Mouse (Mus musculus): ENCODE measurements around the gene Nhsl2. TPM values are rescaled to one million over a fixed set of nuclear protein-coding genes. Genes with fewer than 3 reads are reported as not detected.

Nhsl2 gene
- polyA plus RNA-seq, 1 experiment from 2014 or later = 1.6 TPM

- no peaks in the 10 kb centered on the region for H3K4me1 ChIP-seq (replicated peaks)
- H3K9me3 ChIP-seq (replicated peaks) = no peaks in the 10 kb centered on the region
- H3K4me3 ChIP-seq (replicated peaks) = no peak overlapping the region
- 24% methylated on average over 9 of the region's 9 CpGs for WGBS (ENCODE audit: insufficient replicate concordance)
- no peak; the same call in 1 of the 2 replicates for ATAC-seq (ENCODE audit: insufficient read depth)
- no peak overlapping the region for H3K9ac ChIP-seq
- H3K4me2 ChIP-seq = no peak overlapping the region
- H3K27ac ChIP-seq (replicated peaks) = no peak overlapping the region
- peaks cover 16% of the 10 kb centered on the region for H3K27me3 ChIP-seq
- no peaks in the 10 kb centered on the region for H3K36me3 ChIP-seq (replicated peaks)
These were observed 168.2 kb downstream of the Nhsl2 start for GRCm38 (mm10) chrX:102017213-102017923.

GRCm38 (mm10) chrX:102018890-102019289 lies 169.7 kb downstream of the Nhsl2 start:
- ATAC-seq (ENCODE audit: insufficient read depth) = no peak
- Histone ChIP-seq H3K4me2 (no peak overlapping the region), H3K27ac (replicated peaks) (no peak overlapping the region), H3K4me3 (replicated peaks) (no peak overlapping the region), H3K4me1 (replicated peaks) (no peaks in the 10 kb centered on the region), H3K36me3 (replicated peaks) (no peaks in the 10 kb centered on the region), H3K9me3 (replicated peaks) (no peaks in the 10 kb centered on the region), H3K9ac (no peak overlapping the region), H3K27me3 (peaks cover 24% of the 10 kb centered on the region; the same call in 1 of the 2 replicates)
- WGBS (ENCODE audit: insufficient replicate concordance) = 37% methylated on average over 3 of the region's 3 CpGs

- no peak overlapping the region for H3K4me2 ChIP-seq
- no peaks in the 10 kb centered on the region for H3K9me3 ChIP-seq (replicated peaks)
- no peaks in the 10 kb centered on the region for H3K36me3 ChIP-seq (replicated peaks)
- H3K27me3 ChIP-seq = peaks cover 25% of the 10 kb centered on the region; the same call in 1 of the 2 replicates
- whole genome bisulfite sequencing (ENCODE audit: insufficient replicate concordance) = 58% methylated on average over 7 of the region's 7 CpGs
- H3K27ac ChIP-seq (replicated peaks) = no peak overlapping the region
- H3K9ac ChIP-seq = no peak overlapping the region
- no peaks in the 10 kb centered on the region for H3K4me1 ChIP-seq (replicated peaks)
- H3K4me3 ChIP-seq (replicated peaks) = no peak overlapping the region
- no peak for ATAC-seq (ENCODE audit: insufficient read depth)
These were observed 170.5 kb downstream of the Nhsl2 start for GRCm38 (mm10) chrX:102019471-102020240.

GRCm38 (mm10) chrX:102024976-102025375 lies 175.8 kb downstream of the Nhsl2 start:
- Histone ChIP-seq H3K9me3 (replicated peaks) (no peaks in the 10 kb centered on the region), H3K4me2 (no peak overlapping the region), H3K9ac (no peak overlapping the region), H3K4me3 (replicated peaks) (no peak overlapping the region), H3K27me3 (peaks cover 21% of the 10 kb centered on the region; the same call in 1 of the 2 replicates), H3K4me1 (replicated peaks) (no peaks in the 10 kb centered on the region), H3K36me3 (replicated peaks) (no peaks in the 10 kb centered on the region), H3K27ac (replicated peaks) (no peak overlapping the region)
- no peak for ATAC-seq (ENCODE audit: insufficient read depth)
- WGBS (ENCODE audit: insufficient replicate concordance) = 44% methylated on average over 3 of the region's 3 CpGs

- no peak for ATAC-seq (ENCODE audit: insufficient read depth)
- no peak overlapping the region for H3K4me3 ChIP-seq (replicated peaks)
- WGBS (ENCODE audit: insufficient replicate concordance) = 27% methylated on average over 6 of the region's 6 CpGs
- H3K27me3 ChIP-seq = peaks cover 3% of the 10 kb centered on the region; the same call in 1 of the 2 replicates
- H3K9me3 ChIP-seq (replicated peaks) = no peaks in the 10 kb centered on the region
- H3K27ac ChIP-seq (replicated peaks) = no peak overlapping the region
- H3K36me3 ChIP-seq (replicated peaks) = no peaks in the 10 kb centered on the region
- no peak overlapping the region for H3K9ac ChIP-seq
- H3K4me1 ChIP-seq (replicated peaks) = peaks cover 5% of the 10 kb centered on the region; the same call in 1 of the 2 replicates
- H3K4me2 ChIP-seq = no peak overlapping the region
These were observed 182.7 kb downstream of the Nhsl2 start for GRCm38 (mm10) chrX:102031851-102032250.

- H3K36me3 ChIP-seq (replicated peaks) = no peaks in the 10 kb centered on the region
- no peak for ATAC-seq (ENCODE audit: insufficient read depth)
- H3K27me3 ChIP-seq = peaks cover 3% of the 10 kb centered on the region; the same call in 1 of the 2 replicates
- no peaks in the 10 kb centered on the region for H3K9me3 ChIP-seq (replicated peaks)
- 78% methylated on average over 8 of the region's 8 CpGs for WGBS (ENCODE audit: insufficient replicate concordance)
- no peak overlapping the region for H3K9ac ChIP-seq
- no peak overlapping the region for H3K27ac ChIP-seq (replicated peaks)
- H3K4me3 ChIP-seq (replicated peaks) = no peak overlapping the region
- H3K4me1 ChIP-seq (replicated peaks) = peaks cover 5% of the 10 kb centered on the region; the same call in 1 of the 2 replicates
- H3K4me2 ChIP-seq = no peak overlapping the region
These were observed 183.2 kb downstream of the Nhsl2 start for GRCm38 (mm10) chrX:102032431-102032830.

GRCm38 (mm10) chrX:102033566-102033965 lies 184.4 kb downstream of the Nhsl2 start:
- Histone ChIP-seq H3K4me1 (replicated peaks) (peaks cover 5% of the 10 kb centered on the region; the same call in 1 of the 2 replicates), H3K9ac (no peak overlapping the region), H3K4me3 (replicated peaks) (no peak overlapping the region), H3K4me2 (no peak overlapping the region), H3K27ac (replicated peaks) (no peak overlapping the region), H3K27me3 (peaks cover 3% of the 10 kb centered on the region; the same call in 1 of the 2 replicates), H3K9me3 (replicated peaks) (no peaks in the 10 kb centered on the region), H3K36me3 (replicated peaks) (no peaks in the 10 kb centered on the region)
- WGBS (ENCODE audit: insufficient replicate concordance) = 54% methylated on average over 2 of the region's 2 CpGs
- ATAC-seq (ENCODE audit: insufficient read depth) = no peak

GRCm38 (mm10) chrX:102035671-102036070 lies 186.5 kb downstream of the Nhsl2 start:
- Histone ChIP-seq H3K27ac (replicated peaks) (no peak overlapping the region), H3K4me3 (replicated peaks) (no peak overlapping the region), H3K36me3 (replicated peaks) (no peaks in the 10 kb centered on the region), H3K4me2 (no peak overlapping the region), H3K9me3 (replicated peaks) (no peaks in the 10 kb centered on the region), H3K27me3 (no peaks in the 10 kb centered on the region), H3K9ac (no peak overlapping the region), H3K4me1 (replicated peaks) (peaks cover 5% of the 10 kb centered on the region; the same call in 1 of the 2 replicates)
- no peak for ATAC-seq (ENCODE audit: insufficient read depth)
- 33% methylated on average over 3 of the region's 3 CpGs for WGBS (ENCODE audit: insufficient replicate concordance)

- H3K4me3 ChIP-seq (replicated peaks) = no peak overlapping the region
- 41% methylated on average over 3 of the region's 3 CpGs for WGBS (ENCODE audit: insufficient replicate concordance)
- H3K27ac ChIP-seq (replicated peaks) = 0 out of 2 replicates have a peak overlapping the region, but pooled peaks have one; percentile 24
- ATAC-seq (ENCODE audit: insufficient read depth) = peak; percentile 62; the same call in 1 of the 2 replicates
- H3K36me3 ChIP-seq (replicated peaks) = no peaks in the 10 kb centered on the region
- H3K4me1 ChIP-seq (replicated peaks) = peaks cover 3% of the 10 kb centered on the region; the same call in 1 of the 2 replicates
- H3K9ac ChIP-seq = no peak overlapping the region
- H3K27me3 ChIP-seq = no peaks in the 10 kb centered on the region
- H3K4me2 ChIP-seq = no peak overlapping the region
- H3K9me3 ChIP-seq (replicated peaks) = no peaks in the 10 kb centered on the region
These were observed 187.7 kb downstream of the Nhsl2 start for GRCm38 (mm10) chrX:102036866-102037361.

GRCm38 (mm10) chrX:102037506-102037905 lies 188.3 kb downstream of the Nhsl2 start:
- Histone ChIP-seq H3K4me3 (replicated peaks) (no peak overlapping the region), H3K36me3 (replicated peaks) (no peaks in the 10 kb centered on the region), H3K9me3 (replicated peaks) (no peaks in the 10 kb centered on the region), H3K27ac (replicated peaks) (0 out of 2 replicates have a peak overlapping the region, but pooled peaks have one; percentile 24), H3K4me1 (replicated peaks) (0 out of 2 replicates have a peak, but pooled peaks cover 2% of the 10 kb centered on the region), H3K27me3 (no peaks in the 10 kb centered on the region), H3K9ac (no peak overlapping the region), H3K4me2 (no peak overlapping the region)
- no peak; the same call in 1 of the 2 replicates for ATAC-seq (ENCODE audit: insufficient read depth)
- WGBS (ENCODE audit: insufficient replicate concordance) = 53% methylated on average over 2 of the region's 2 CpGs

GRCm38 (mm10) chrX:102041562-102041961 lies 192.4 kb downstream of the Nhsl2 start:
- WGBS (ENCODE audit: insufficient replicate concordance) = 69% methylated on average over 7 of the region's 7 CpGs
- no peaks in the 10 kb centered on the region for H3K9me3 ChIP-seq (replicated peaks)
- no peaks in the 10 kb centered on the region; the same call in 1 of the 2 replicates for H3K27me3 ChIP-seq
- no peaks in the 10 kb centered on the region for H3K36me3 ChIP-seq (replicated peaks)
- no peak overlapping the region for H3K9ac ChIP-seq
- no peak overlapping the region for H3K4me3 ChIP-seq (replicated peaks)
- no peak overlapping the region for H3K27ac ChIP-seq (replicated peaks)
- no peaks in the 10 kb centered on the region; the same call in 1 of the 2 replicates for H3K4me1 ChIP-seq (replicated peaks)
- no peak overlapping the region for H3K4me2 ChIP-seq
- no peak for ATAC-seq (ENCODE audit: insufficient read depth)

Data from liver, embryonic 15.5 days (tissue).